Mouse (Mus musculus) CD4-positive, CD25-positive, alpha-beta regulatory T cell (primary cell): ENCODE measurements around the gene Atp8b2. TPM values are rescaled to one million over a fixed set of nuclear protein-coding genes. Genes with fewer than 3 reads are reported as not detected.

Experiments
- polyA plus RNA-seq: library from polyadenylated mRNA; unstranded; fragments of 100-300 nt; shearing (Covaris generic); gene quantifications from one replicate; pipeline ENCODE4 v1.2.1, GENCODE M21; 2017

Atp8b2 gene
- polyA plus RNA-seq: 109 TPM

DNA sequence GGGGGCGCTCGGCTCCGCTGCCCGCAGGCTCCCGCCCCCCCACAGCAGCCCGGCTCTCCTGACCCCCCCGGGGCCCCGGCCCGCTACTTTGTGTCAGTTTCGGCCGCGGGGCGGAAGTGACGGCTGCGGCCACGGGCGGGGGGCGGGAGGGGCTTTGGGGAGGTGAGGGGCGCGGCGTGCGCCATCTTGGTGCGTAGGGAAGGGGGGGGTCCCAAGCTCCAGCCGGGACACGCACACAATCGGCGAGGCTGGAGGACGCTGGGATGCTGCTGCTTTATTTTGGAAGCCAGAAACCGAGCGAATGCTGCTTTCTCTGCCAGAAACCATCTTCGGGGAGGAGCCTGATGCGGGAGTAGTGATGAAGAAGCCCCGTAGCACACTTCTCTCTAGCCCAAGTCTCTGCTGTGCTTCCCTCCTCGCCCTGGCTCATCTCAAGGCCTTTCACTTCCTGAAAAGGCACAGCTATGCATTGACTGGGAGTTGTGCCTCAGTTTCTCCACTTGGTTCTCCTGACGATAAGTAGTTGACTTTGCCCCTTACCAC, at the start of gene Atp8b2:
Gene Atp8b2 (minus strand): TSS at position 288 of the 543 bp plus-strand sequence.

DNA sequence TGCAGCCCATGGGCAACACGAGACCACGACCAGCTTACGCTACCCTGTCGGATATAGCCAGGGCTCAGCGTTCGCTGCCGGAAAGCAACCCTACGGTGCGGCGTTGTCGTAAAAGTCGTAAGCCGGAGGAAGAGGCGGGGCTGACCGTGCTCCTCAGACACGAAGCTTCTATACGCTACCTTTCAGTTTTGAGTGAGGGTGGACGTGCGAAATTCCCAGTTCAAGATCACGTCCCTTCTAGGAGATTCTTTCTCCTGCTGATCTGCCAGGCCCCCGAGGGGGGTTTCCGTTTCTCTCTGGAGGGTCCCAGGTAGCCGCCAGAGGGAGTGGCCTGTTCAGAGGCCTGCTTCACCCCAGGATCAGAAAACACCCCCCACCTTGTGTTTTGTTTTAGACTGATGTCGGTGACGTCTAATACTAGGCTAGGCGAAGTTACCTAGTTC, 35.3 kb upstream of the Atp8b2 start, which contains the start of gene Hax1:
Gene Hax1 (minus strand): TSS at position 169 of the 443 bp plus-strand sequence.

DNA sequence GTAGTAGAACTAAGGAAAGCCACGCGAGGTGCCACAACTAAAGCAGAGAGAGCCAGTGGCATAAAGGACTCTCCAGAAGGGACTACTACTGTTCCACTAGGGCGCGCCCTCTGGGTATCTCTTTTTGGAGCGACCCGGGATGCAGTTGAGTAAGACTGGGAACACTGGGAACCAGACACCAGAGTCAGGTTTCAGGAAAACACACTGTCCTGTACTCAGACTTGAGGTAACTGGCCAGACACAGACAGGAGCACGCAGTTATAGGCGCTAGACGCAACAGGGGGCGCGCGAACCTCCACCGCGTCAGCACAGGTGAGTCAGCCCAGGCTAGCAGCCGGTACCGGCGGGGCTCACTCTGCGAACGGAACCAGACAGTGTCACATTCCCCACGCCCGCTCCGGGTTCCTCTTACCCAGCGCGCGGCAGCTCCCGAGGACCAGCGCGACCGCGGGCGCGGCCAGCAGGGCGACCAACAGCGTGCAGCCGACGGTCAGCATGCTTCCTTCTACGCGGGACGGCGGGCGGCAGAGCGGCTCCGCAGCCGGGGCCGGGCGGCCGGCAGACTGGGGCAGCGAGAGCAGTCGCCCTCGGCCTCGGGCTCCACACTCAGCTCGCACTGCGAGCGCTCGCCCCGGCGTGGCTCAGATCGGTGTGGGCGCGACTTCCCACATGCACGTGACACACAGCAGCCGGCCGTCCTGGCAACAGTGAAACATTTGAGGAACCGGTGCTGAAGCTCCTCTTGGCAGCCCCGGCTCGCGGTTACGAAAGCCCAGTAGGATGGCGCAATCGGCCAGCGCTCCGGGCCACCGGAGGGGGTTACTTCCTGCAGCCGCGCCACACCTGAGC, 50.5 kb downstream of the Atp8b2 start, which contains the start of gene Il6ra:
Gene Il6ra (minus strand): TSS at position 654 of the 849 bp plus-strand sequence.

Other genes with a start within 250 kb of the Atp8b2 start
- 107 TPM for gene Adar, start 248.5 kb downstream of the Atp8b2 start, polyA plus RNA-seq
- gene Chrnb2, start 198.9 kb downstream of the Atp8b2 start, polyA plus RNA-seq: 1.8 TPM
- gene Ube2q1, start 189.9 kb downstream of the Atp8b2 start, polyA plus RNA-seq: 91.8 TPM
- gene She, start 132.1 kb downstream of the Atp8b2 start, polyA plus RNA-seq: 9.0 TPM
- 90.8 TPM for gene Il6ra, start 50.3 kb downstream of the Atp8b2 start, polyA plus RNA-seq
- gene Hax1, start 35.3 kb upstream of the Atp8b2 start, polyA plus RNA-seq: 95.3 TPM
- 143 TPM for gene 4933434E20Rik, start 88.1 kb upstream of the Atp8b2 start, polyA plus RNA-seq
- 194 TPM for gene Ubap2l, start 89.1 kb upstream of the Atp8b2 start, polyA plus RNA-seq
- 970 TPM for gene Tpm3, start 109.1 kb upstream of the Atp8b2 start, polyA plus RNA-seq
- gene Nup210l, start 140.6 kb upstream of the Atp8b2 start, polyA plus RNA-seq: 0.53 TPM